Mouse (Mus musculus): ENCODE measurements around the gene Pcsk6. TPM values are rescaled to one million over a fixed set of nuclear protein-coding genes. Genes with fewer than 3 reads are reported as not detected.
"Not testable (repeated sequence)": the region's sequence is repeated elsewhere in the genome, so short reads cannot be mapped to it uniquely, and the experiment has no call there.

The Pcsk6 gene
- 32.1 and 32.7 TPM in 2 replicates for total RNA-seq (2021)
- long read RNA-seq, experiment 1, full-length matches to known transcripts: 4 of 7 reads
- long read RNA-seq, experiment 1, partial matches to known transcripts: 3 of 7 reads
- long read RNA-seq, experiment 1, other reads (novel, unspliced or antisense): 0 of 7 reads
- long read RNA-seq, experiment 2, full-length matches to known transcripts: 4 of 9 reads
- long read RNA-seq, experiment 2, partial matches to known transcripts: 3 of 9 reads
- long read RNA-seq, experiment 2, other reads (novel, unspliced or antisense): 2 of 9 reads

DNA sequence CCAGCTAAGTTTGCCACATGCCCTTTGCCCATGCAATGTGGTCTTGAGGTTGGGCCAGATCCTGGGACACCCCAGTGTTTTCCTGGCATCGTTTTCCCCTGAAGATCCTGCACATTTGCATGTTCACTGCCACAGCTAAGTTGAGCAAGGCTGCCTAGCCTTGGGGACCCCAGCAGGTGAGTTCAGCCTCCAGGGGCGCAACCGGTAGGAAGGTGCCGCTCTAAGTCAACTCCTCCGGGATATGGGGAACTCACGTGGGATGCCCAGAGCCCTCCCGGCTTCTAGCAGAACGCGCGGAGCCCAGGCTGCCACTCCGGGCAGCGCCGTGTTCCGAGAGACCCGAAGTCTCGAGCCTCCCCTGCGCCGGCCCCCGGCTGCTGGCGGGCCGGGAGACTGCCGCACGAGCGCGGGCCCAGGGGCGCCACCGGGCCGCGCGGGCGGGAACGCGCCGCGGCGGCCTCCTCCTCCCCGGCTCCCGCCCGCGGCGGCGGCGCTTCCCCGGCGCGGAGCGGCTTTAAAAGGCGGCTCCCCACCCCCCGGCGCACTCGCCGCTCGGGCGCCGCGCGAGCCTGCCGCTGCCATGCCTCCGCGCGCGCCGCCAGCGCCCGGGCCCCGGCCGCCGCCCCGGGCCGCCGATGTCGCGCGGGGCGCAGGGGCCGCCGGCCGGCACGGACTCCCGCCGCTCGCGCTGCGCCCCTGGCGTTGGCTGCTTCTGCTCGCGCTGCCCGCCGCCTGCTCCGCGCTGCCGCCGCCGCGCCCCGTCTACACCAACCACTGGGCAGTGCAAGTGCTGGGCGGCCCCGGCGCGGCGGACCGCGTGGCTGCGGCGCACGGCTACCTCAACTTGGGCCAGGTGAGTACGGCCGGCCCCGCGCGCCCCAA is at the start of gene Pcsk6:
Pcsk6 (plus strand) TSS at position 144 of the 882 bp plus-strand sequence.
- DNase-seq: peak; percentile 66

DNA sequence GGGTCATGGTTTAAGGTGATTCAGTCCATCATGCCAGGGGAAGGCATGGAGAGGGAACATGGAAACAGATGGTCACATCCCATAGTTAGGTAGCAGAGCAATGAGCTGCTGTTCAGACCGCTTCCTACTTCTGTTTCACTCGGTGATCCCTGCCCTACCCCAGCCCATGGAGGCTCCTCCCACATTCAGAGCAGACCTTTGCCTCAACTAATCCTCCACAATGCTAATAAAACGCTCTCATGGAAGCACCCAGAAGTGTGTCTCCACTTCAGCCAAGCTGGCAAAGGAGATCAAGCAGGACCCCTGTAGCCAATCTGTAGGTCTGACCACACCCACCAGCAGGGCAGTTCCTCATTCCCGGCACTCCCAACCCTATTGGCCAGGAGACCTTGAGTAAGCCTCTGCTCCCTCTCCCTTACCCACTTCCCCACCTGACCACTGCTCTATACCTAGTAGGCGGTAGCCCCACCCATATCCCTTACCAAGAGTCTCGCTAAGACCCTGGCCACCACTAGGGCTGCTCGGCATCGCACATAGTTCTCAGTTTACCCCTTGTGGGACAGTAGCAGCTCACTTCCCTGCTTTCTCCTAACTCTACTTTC is 47.8 kb upstream of the Pcsk6 start:
- DNase-seq: no peak

- no peak for DNase-seq
These were observed 44.0 kb upstream of the Pcsk6 start for GRCm38 (mm10) chr7:65817564-65817963.

GRCm38 (mm10) chr7:65820391-65820790 is 41.1 kb upstream of the Pcsk6 start:
- no peak for DNase-seq

GRCm38 (mm10) chr7:65821901-65822300 is 39.6 kb upstream of the Pcsk6 start:
- DNase-seq: not testable (repeated sequence)

- no peak for DNase-seq
These were observed 38.9 kb upstream of the Pcsk6 start for GRCm38 (mm10) chr7:65822506-65823119.

DNA sequence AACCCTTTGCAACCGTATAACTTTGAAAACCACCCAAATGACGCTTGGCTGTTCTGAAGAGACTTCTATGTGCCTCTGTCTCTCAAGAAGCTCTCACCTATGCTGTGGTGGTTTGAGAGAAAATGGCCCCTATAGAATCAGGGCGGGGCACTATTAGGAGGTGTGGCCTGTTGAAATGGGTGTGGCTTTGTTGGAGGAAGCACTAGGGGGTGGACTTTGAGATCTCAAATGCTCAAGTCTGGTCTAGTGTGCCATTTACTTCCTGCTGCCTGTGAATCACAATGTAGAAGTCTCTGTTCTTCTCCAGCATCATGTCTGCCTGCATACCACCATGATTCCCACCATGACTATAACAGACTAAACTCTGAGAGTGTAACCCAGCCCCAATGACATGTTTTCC is 21.8 kb upstream of the Pcsk6 start:
- DNase-seq: no peak

DNA sequence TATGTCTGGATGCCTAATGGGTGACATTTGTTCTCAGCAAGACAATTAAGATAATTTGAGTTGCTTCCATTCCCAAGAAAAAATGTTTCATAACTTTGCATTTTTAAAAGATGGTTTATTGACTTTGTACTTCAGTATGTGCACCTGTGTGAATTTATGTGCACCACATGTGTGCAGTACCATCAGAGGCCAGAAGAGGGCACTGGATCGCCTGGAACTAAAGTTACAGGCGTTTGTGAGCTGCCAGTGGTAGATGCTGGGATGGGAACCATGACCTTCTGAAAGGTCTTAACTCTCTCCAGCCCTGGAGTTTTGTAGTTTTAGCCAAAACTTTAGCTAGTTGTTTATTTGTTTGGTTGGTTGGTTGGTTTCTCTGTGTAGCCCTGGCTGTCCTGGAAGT is 18.3 kb upstream of the Pcsk6 start:
- no peak for DNase-seq

DNA sequence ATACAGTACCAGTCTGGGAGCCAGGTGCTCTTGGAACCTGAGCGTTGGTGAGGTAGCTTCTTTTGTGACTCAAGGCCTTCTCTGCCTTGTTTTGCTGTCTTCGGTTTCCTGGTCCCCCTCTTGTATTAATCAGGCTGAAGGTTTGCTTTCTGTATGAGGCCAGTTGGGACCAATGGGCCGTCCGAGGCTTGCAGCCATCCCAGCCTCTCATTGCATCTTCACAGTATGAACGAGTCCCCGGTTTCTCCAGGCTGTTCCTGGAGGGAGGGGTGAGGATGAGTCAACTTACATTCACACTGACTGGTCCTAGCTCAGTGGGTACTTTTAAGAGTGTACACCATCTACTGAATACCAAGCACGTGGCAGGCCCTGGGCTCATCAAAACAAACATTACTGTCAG is 553 bp upstream of the Pcsk6 start:
- no peak for DNase-seq

- DNase-seq: peak; percentile 33
These were observed 1.1 kb downstream of the Pcsk6 start for GRCm38 (mm10) chr7:65862473-65863176.

GRCm38 (mm10) chr7:65869173-65869572 is 7.6 kb downstream of the Pcsk6 start:
- DNase-seq: no peak

DNA sequence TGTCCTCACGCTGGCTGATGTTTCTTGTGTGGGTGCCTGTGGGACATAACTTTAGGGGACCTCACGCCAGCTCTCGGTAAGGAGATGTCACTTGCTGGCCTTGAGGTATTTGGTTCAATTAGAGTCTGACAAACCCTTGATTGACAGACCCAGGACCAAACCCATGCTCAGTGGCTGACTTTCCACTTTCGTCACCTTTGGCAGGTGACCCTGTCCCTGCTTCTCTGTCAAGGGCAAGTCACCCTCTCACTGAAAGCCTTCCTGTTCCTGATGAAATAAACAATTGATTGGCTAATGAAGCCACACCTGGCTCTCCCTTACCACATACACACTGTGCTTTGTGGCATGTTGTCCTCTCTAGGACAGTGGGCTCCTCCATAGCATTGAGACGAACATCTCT is 8.3 kb downstream of the Pcsk6 start:
- peak; percentile 11 for DNase-seq

GRCm38 (mm10) chr7:65870227-65870626 is 8.7 kb downstream of the Pcsk6 start:
- DNase-seq: no peak

- DNase-seq: no peak
These were observed 9.5 kb downstream of the Pcsk6 start for GRCm38 (mm10) chr7:65870928-65871580.

- DNase-seq: no peak
These were observed 10.3 kb downstream of the Pcsk6 start for GRCm38 (mm10) chr7:65871851-65872250.

- DNase-seq: peak; percentile 58
These were observed 11.8 kb downstream of the Pcsk6 start for GRCm38 (mm10) chr7:65873176-65873845.

GRCm38 (mm10) chr7:65873902-65874301 is 12.4 kb downstream of the Pcsk6 start:
- no peak for DNase-seq

DNA sequence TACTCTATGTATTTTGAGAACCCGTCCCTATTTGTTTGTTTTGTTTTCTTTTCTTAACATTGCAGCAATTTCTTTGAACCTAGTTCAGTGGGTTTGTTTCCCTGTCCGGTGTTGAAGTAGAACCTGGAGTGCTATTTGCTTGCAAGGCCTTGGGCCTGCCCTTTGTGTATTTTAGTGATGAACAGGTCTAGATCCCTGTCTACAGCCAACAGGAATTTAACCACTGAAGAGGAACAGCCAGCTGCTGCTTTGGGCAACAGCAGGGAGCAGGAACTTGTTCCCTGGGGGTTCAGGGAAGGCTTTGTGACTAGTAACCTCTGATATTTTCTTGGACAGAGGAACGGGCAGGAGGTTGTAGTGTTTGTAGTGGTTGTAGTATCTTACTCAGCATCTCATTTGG is 15.1 kb downstream of the Pcsk6 start:
- no peak for DNase-seq

DNA sequence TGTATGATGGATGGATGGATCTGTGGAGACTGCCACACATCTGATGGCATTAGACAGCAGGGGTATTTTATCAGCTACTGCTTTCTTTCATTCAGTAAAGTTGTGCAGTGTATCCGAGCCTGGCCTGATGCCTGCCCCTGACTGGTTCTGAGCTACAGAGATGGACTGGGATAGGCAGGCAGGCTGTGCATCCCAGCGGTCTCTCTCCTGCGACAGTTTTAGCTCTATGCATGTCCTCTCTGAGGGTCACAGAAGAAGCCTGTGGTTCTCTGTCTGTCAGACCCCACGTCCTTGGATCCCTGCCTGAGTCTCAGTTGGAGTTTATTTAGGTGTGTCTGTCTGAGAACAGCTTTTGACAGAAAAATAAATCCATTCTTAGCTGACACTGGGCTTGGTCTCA is 16.7 kb downstream of the Pcsk6 start:
- no peak for DNase-seq

DNA sequence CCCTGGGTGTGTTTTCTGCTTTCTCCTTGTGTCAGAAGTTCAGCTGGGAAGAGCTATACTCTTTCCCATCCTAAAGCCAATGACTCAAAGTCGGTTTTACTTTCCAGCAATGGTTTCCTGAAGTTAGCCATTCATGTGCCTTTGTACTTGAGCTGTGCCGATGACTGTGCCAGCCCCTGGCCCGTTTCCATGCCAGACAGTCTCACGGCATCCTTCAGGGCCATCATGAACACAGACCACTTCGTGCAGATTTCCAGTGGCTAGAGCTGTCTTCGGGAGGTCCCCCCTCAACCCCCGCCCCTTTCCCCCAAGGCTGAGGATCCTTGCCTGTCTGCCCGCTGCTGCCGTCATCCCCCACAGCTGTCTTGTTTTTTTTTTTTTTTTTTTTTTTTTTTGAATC is 17.8 kb downstream of the Pcsk6 start:
- DNase-seq: peak; percentile 62
